Mouse (Mus musculus) forebrain, embryonic 10.5 days (tissue): ENCODE measurements around the gene Zdhhc5. TPM values are rescaled to one million over a fixed set of nuclear protein-coding genes. Genes with fewer than 3 reads are reported as not detected.

ENCODE experiments used
- DNase-seq: peaks from one replicate; pipeline ENCODE4 v3.0.0-alpha.2; 2017; ENCODE audit warnings: low spot score; ENCODE audit errors: extremely low spot score
- H3K27ac ChIP-seq: fragments of 300-500 bp; sonication (generic); 2 replicates; pipeline ENCODE4 v1.5.1; 2016; ENCODE audit warnings: mild to moderate bottlenecking
- H3K27me3 ChIP-seq: fragments of 300-500 bp; sonication (generic); 2 replicates; pipeline ENCODE4 v1.6.1; 2016; ENCODE audit warnings: mild to moderate bottlenecking; ENCODE audit not compliant: poor library complexity, severe bottlenecking
- H3K36me3 ChIP-seq: fragments of 300-500 bp; sonication (generic); replicated peaks from 2 replicates; pipeline ENCODE4 v1.6.1; 2016; ENCODE audit warnings: mild to moderate bottlenecking, moderate library complexity
- H3K4me1 ChIP-seq: fragments of 300-500 bp; sonication (generic); 2 replicates; pipeline ENCODE4 v1.6.1; 2016
- H3K4me3 ChIP-seq: fragments of 300-500 bp; sonication (generic); 2 replicates; pipeline ENCODE4 v1.5.1; 2016; ENCODE audit warnings: mild to moderate bottlenecking, moderate library complexity
- H3K9me3 ChIP-seq: fragments of 300-500 bp; sonication (generic); 2 replicates; pipeline ENCODE4 v1.6.1; 2016; ENCODE audit warnings: mild to moderate bottlenecking, moderate library complexity
- WGBS: fragments of 180-500 bp; shearing (Covaris S2); methylation state at CpG from one replicate; pipeline ENCODE4 v1.1.7; 2016; 5-methylcytosine and 5-hydroxymethylcytosine counted together
- polyA plus RNA-seq: library from polyadenylated mRNA; unstranded; fragments of >200 nt; fragmentation: Nextera tagmentation; extraction: Ambion mirVana; gene quantifications from 2 replicates; pipeline ENCODE4 v1.2.1, GENCODE M21; 2016

The Zdhhc5 gene
- polyA plus RNA-seq, 1 experiment from 2014 or later = 29.5 TPM

- 92% methylated on average over 2 of the region's 2 CpGs for WGBS
- Histone ChIP-seq H3K27me3 (no peaks in the 10 kb centered on the region), H3K9me3 (no peaks in the 10 kb centered on the region), H3K27ac (no peak overlapping the region), H3K4me1 (peaks cover 51% of the 10 kb centered on the region), H3K36me3 (peaks cover 45% of the 10 kb centered on the region), H3K4me3 (no peak overlapping the region)
- no peak for DNase-seq
Measured at GRCm38 (mm10) chr2:84711898-84712297, 3.1 kb downstream of the Zdhhc5 start.

GRCm38 (mm10) chr2:84707523-84707922 lies 7.5 kb downstream of the Zdhhc5 start:
- DNase-seq = no peak
- Histone ChIP-seq H3K4me1 (peaks cover 26% of the 10 kb centered on the region; the same call in 1 of the 2 replicates), H3K27me3 (no peaks in the 10 kb centered on the region), H3K27ac (no peak overlapping the region), H3K4me3 (no peak overlapping the region), H3K9me3 (no peaks in the 10 kb centered on the region), H3K36me3 (peaks cover 88% of the 10 kb centered on the region)
- 47% methylated on average over 1 of the region's 1 CpGs for WGBS

GRCm38 (mm10) chr2:84705295-84705694 lies 9.7 kb downstream of the Zdhhc5 start:
- DNase-seq = no peak
- Histone ChIP-seq H3K9me3 (no peaks in the 10 kb centered on the region), H3K27me3 (no peaks in the 10 kb centered on the region), H3K27ac (no peak overlapping the region), H3K4me1 (peaks cover 21% of the 10 kb centered on the region; the same call in 1 of the 2 replicates), H3K36me3 (peaks cover 96% of the 10 kb centered on the region), H3K4me3 (no peak overlapping the region)
- WGBS = 84% methylated on average over 1 of the region's 1 CpGs

GRCm38 (mm10) chr2:84704329-84704728 lies 10.7 kb downstream of the Zdhhc5 start:
- H3K36me3 ChIP-seq = peaks cover 96% of the 10 kb centered on the region
- WGBS = 78% methylated on average over 5 of the region's 5 CpGs
- no peak for DNase-seq
- H3K27ac ChIP-seq = no peak overlapping the region
- H3K27me3 ChIP-seq = no peaks in the 10 kb centered on the region
- H3K9me3 ChIP-seq = no peaks in the 10 kb centered on the region
- peaks cover 21% of the 10 kb centered on the region; the same call in 1 of the 2 replicates for H3K4me1 ChIP-seq
- H3K4me3 ChIP-seq = no peak overlapping the region

DNA sequence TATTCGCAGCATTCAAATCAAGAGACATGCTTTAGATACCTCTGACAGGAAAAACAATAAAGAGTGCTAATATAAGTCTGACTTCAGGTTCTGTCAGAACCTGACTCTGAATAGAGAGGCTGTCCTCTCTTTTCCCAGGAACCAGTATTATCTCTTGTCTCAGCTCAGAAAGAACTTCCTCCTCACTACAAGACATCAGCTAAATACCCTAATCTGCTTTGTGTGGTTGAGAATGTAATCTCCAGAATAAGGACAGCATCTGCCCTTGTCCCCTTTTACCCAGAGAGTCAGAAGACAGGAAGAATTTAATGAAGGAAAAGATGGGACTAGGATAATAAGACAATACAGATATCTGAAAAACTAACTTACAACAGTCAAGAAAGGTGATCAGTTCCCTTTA lies 11.5 kb downstream of the Zdhhc5 start:
- Histone ChIP-seq H3K27me3 (no peaks in the 10 kb centered on the region), H3K4me1 (peaks cover 17% of the 10 kb centered on the region; the same call in 1 of the 2 replicates), H3K27ac (no peak overlapping the region), H3K9me3 (no peaks in the 10 kb centered on the region), H3K36me3 (peaks cover 96% of the 10 kb centered on the region), H3K4me3 (no peak overlapping the region)
- DNase-seq = no peak
- 98% methylated on average over 1 of the region's 1 CpGs for WGBS

GRCm38 (mm10) chr2:84695007-84695695 lies 19.8 kb downstream of the Zdhhc5 start:
- no peak for DNase-seq
- Histone ChIP-seq H3K36me3 (peaks cover 94% of the 10 kb centered on the region), H3K9me3 (no peaks in the 10 kb centered on the region), H3K4me1 (no peaks in the 10 kb centered on the region), H3K4me3 (no peak overlapping the region), H3K27ac (no peak overlapping the region), H3K27me3 (no peaks in the 10 kb centered on the region)
- WGBS = 94% methylated on average over 5 of the region's 5 CpGs

- H3K4me3 ChIP-seq = no peak overlapping the region
- no peaks in the 10 kb centered on the region for H3K4me1 ChIP-seq
- peaks cover 98% of the 10 kb centered on the region for H3K36me3 ChIP-seq
- H3K9me3 ChIP-seq = no peaks in the 10 kb centered on the region
- no peak overlapping the region for H3K27ac ChIP-seq
- 93% methylated on average over 12 of the region's 12 CpGs for WGBS
- no peak for DNase-seq
- no peaks in the 10 kb centered on the region for H3K27me3 ChIP-seq
Measured at GRCm38 (mm10) chr2:84690050-84690449, 24.9 kb downstream of the Zdhhc5 start.

DNA sequence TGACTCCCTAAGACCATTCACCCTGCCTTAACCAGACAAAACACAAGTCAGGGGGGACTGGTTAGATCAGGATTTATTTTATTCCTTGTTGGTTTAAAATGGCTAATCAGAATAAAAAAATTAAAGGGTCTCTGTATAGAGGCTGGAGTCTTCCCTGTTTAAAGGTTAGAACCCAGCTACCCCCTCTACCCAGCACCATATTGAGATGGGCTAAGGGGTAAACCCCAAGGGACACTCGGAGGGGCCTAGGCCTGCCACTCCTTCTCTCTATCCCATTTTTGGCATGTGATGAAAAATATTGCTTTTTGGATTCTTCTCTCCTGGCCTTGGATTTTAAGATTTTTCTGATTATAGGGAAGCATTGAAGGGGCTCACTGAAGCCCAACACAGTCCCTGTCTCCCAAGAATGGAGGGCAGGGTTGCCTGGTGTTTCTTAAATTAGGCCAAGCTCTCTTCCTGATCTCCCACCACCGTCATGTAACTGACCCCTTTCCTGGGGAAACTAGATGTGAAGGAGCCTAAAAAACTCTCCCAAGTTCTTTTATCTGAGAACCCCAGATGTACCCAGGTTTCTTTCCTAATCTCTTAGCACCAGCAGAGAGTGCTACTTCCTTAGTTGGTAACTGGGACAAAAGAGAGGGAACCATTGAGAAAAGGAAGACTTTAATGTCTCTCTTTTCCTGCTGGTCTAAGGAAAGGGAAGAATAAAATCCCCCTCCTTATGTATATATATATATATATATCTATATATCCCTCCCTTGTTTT lies 26.7 kb downstream of the Zdhhc5 start:
- Histone ChIP-seq H3K27ac (no peak overlapping the region), H3K4me1 (no peaks in the 10 kb centered on the region), H3K9me3 (no peaks in the 10 kb centered on the region; the same call in 1 of the 2 replicates), H3K27me3 (no peaks in the 10 kb centered on the region), H3K4me3 (no peak overlapping the region), H3K36me3 (peaks cover 97% of the 10 kb centered on the region)
- 89% methylated on average over 2 of the region's 2 CpGs for WGBS
- no peak for DNase-seq

- H3K27ac ChIP-seq = peak overlapping the region; percentile 26; the same call in 1 of the 2 replicates
- DNase-seq = no peak
- H3K4me1 ChIP-seq = peaks cover 11% of the 10 kb centered on the region
- no peaks in the 10 kb centered on the region for H3K27me3 ChIP-seq
- no peaks in the 10 kb centered on the region; the same call in 1 of the 2 replicates for H3K9me3 ChIP-seq
- no peak overlapping the region for H3K4me3 ChIP-seq
- WGBS = 87% methylated on average over 6 of the region's 6 CpGs
- H3K36me3 ChIP-seq = peaks cover 75% of the 10 kb centered on the region
Measured at GRCm38 (mm10) chr2:84682605-84683183, 32.3 kb downstream of the Zdhhc5 start.

DNA sequence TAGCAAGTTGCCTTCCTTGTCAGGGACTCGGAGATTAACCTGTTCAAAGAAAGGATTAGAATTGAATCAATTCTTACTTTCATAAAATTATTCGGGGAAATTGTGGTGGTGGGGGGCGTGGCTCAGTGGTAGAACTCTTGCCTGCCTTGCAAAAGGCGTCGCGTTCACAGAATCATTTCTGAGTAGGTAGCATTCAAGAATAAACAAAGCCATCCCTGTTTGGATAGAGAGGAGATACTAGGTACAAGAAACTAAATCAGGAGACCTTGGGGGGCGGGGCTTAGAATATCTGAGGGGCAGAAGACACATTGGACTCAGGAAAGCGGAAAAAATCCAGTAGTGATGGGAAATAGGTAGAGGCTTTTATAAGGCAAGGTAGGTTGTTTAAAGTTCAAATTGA lies 36.0 kb downstream of the Zdhhc5 start, which contains the start of gene Tmx2:
Gene Tmx2, minus strand, starts transcription at position 125 of the 400 bp plus-strand sequence.
- peaks cover 24% of the 10 kb centered on the region for H3K4me1 ChIP-seq
- peak within 1 kb of the TSS; percentile 86 for H3K27ac ChIP-seq
- H3K9me3 ChIP-seq = no peaks in the 10 kb centered on the region
- no peaks in the 10 kb centered on the region for H3K27me3 ChIP-seq
- peak within 1 kb of the TSS; percentile 75 for H3K4me3 ChIP-seq
- WGBS = 18% methylated on average over 8 of the region's 8 CpGs
- no peak for DNase-seq
- H3K36me3 ChIP-seq = peaks cover 63% of the 10 kb centered on the region

DNA sequence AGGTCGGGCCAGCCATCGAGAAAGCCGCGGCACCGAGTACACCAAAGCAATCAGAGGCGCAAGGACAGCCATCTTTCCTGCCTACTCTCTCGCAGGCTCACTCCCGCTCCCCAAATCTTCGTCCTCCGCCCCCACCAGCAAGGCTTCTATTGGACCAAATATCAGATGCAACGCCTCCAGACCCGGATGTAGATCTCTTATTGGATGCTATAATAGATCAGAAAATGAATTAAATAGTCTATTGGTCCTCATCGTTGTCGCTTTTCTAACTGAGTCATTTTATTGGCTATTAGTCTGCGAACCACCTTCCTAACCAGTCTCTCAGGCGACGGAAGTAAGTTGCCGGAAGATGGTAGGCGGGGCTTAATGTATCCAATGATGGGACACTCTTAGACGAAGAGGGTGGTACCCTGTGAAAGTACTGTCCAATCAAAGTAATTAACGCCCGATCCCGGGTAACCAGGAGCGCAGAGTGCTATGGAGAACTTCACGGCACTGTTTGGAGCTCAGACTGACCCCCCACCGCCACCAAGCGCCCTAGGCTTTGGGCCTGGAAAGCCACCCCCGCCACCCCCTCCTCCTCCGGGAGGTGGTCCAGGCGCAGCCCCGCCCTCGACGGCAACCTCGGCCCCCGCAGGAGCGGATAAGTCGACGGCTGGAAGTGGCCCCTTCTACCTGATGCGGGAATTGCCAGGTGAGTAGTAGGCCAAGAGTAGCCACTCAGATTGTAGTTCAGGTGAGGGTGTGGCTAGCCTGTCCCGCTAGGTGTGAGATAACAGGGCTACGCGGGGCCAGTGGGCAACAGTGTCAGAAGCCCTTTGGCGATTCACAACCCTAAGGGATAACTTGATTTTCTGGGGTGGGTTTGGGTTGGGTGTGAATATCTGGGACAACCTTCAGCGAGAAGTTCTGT lies 36.8 kb downstream of the Zdhhc5 start, which contains the start of the genes Gm28635 and Med19:
Gene Gm28635, minus strand, starts transcription at position 74 of the 913 bp plus-strand sequence.
Gene Med19, plus strand, starts transcription at position 435 of the 913 bp plus-strand sequence.
- Histone ChIP-seq H3K36me3 (peaks cover 64% of the 10 kb centered on the region), H3K27ac (peak within 1 kb of the TSS; percentile 86), H3K4me1 (peaks cover 24% of the 10 kb centered on the region), H3K9me3 (no peaks in the 10 kb centered on the region), H3K27me3 (no peaks in the 10 kb centered on the region), H3K4me3 (peak within 1 kb of the TSS; percentile 75)
- under 1% methylated on average over 44 of the region's 44 CpGs for WGBS
- peak; percentile 93 for DNase-seq
